Mouse (Mus musculus): ENCODE data around the gene 4930595D18Rik. TPM values are rescaled to one million over a fixed set of nuclear protein-coding genes. Genes with fewer than 3 reads are reported as not detected.

Gene 4930595D18Rik
- polyA plus RNA-seq, 1 experiment = not detected

GRCm38 (mm10) chr12:111111176-111111575 is 73.1 kb downstream of the 4930595D18Rik start:
- TF ChIP-seq GATA1 (IDR thresholded peaks at IDR 0.05; ENCODE audit: low read length) (no peak), TAL1 (IDR thresholded peaks at IDR 0.05; ENCODE audit: low read length) (no peak)
- Histone ChIP-seq H3K4me3 (replicated peaks) (no peak overlapping the region), H3K36me3 (ENCODE audit: control insufficient read depth) (peaks cover 92% of the 10 kb centered on the region), H3K27me3 (ENCODE audit: control insufficient read depth) (no peaks in the 10 kb centered on the region), H3K9me3 (ENCODE audit: control insufficient read depth, low read length) (no peaks in the 10 kb centered on the region), H3K4me1 (ENCODE audit: control insufficient read depth) (no peaks in the 10 kb centered on the region)

Other genes starting within 250 kb of the 4930595D18Rik start
- 11.8 and 12.2 TPM in 2 replicates for gene Ankrd9, start 205.5 kb downstream of the 4930595D18Rik start, polyA plus RNA-seq (2012)
- gene Rcor1, start 145.1 kb downstream of the 4930595D18Rik start, polyA plus RNA-seq (2012) = 0.31 and 0.44 TPM in 2 replicates
- gene Traf3, start 18.1 kb downstream of the 4930595D18Rik start, polyA plus RNA-seq (2012) = 0.12 and 0.22 TPM in 2 replicates
- 0.02 and 0.05 TPM in 2 replicates for gene Amn, start 86.6 kb upstream of the 4930595D18Rik start, polyA plus RNA-seq (2012)
- gene Cdc42bpb, start 193.2 kb upstream of the 4930595D18Rik start, polyA plus RNA-seq (2012) = 0.74 TPM in 2 replicates
- not detected in 2 replicates for gene Lbhd2, start 222.3 kb upstream of the 4930595D18Rik start, polyA plus RNA-seq (2012)
- 0.23 and 0.25 TPM in 2 replicates for gene Exoc3l4, start 232.5 kb upstream of the 4930595D18Rik start, polyA plus RNA-seq (2012)

Data from erythroblast, embryonic 14.5 days (primary cell).